Mouse (Mus musculus): Measurements from ENCODE around the gene H2-Q10.

The H2-Q10 gene

DNA sequence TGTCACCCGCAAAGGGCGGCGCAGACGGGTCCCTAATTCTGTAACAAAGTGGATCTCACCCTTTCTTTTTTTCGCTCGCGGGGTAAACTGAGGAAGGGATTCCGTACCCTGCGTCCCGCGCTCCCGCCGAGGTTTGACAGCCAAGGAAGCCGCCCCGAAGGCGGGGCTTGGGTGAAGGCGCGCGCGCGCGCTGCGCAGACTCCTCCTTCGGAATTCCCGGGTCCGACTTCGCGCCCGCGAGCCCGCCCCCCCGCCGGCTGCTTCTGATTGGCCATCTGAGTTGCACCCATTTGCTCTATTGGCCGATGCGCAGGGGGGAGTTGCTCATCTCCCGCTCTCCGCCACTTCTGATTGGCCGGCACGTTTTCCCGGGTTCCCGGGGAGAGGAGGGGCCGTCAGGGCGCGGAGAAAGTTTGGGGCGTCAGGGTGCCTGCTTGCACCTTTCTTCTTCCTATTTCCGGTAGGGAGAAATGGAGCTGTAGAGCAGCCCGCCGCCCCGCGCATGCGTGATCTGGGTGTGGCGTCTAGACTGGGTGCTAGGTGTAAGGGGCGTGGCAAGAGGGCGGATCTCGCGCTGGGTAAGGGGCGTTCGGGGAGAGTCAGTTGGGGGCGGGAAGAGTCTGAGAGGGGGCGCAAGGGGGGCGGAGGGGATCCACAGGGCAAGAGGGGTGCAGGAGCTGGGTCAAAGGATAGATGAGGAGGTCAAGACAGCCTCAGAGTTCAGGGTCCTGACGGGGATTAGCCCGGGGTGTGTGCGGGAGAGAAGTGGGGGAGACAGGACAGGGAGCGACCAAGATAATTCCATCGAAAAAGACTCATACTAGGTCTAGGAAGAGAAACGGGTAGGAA, 47.0 kb downstream of the H2-Q10 start, which contains the start of the genes Tcf19 and Cchcr1:
TSS of gene Tcf19 (minus strand) at position 173 of the 849 bp plus-strand sequence.
TSS of gene Cchcr1 (plus strand) at position 449 of the 849 bp plus-strand sequence.
- DNase-seq, result peak; percentile 97 to 98

DNA sequence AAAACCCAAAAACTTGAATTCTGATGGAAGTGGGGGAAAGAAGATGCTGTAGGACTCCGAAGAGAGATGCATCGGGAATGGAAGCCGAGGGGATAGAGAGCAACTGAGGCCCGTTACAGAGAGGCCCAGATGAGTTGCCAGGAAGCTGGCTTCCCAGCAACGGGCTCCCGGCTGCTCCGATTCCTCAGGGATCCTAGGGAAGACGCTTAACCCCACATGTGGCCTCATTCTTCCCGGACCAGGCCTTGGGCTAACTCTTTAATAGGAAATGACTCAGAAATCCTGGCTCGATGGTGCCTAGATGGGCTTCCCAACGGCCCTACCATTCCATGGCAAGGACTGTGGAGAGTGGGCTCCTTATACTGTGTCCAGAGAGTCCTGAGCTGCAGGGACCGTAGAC, 47.6 kb downstream of the H2-Q10 start:
- DNase-seq, result no peak
